Mouse (Mus musculus): Measurements from ENCODE around the gene Slco3a1. TPM values are rescaled to one million over a fixed set of nuclear protein-coding genes. Genes with fewer than 3 reads are reported as not detected.
"Not testable (repeated sequence)": the region's sequence is repeated elsewhere in the genome, so short reads cannot be mapped to it uniquely, and the experiment has no call there.

Gene Slco3a1
- total RNA-seq, 2 experiments from 2014 or later: 47.3 to 54.6 TPM

DNA sequence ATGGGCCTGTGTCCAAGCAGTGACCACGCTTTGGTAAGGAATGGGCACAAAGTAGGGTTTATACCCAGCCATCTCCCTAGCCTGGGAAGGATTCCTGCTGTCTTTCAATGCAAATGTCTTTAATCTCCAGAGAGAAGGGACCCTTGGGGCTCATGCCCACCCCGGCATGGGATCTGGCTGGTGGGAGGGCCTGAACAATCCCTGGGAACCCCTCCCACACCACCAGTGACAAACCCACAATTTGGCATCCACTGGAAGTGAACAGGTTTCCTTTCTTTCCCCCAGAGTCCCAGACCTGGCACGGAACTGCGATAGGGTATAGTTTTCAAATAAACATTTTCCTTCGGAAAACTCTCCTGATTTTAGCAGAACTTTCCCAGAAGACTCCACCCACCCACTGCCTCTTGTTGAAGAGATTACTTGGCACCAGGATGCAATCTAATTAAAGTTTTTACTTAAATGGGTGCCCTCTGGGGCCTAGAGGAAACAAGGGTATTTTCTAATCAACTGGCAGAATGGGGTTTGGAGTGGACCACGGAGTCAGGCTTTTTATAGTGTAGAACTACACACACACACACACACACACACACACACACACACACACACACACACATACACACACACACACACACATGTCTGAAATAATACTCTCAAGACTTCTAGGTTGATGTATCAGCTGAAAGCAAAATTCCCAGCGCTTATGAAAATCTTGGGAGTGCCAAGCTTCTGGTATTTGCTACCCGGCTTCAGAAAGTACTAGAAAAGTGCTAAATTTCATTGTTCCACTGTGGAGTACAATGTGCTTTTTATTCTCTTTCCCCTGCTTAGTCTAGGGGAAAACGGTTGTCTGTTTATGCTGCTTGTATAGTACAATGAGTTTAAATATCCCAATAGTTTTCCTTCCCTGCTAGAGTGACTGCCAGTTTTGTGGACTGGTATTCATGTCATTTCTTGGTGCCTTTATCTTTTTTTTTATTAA, 140.6 kb downstream of the Slco3a1 start:
- intact Hi-C loops (cut with DNase I): no loop called here

DNA sequence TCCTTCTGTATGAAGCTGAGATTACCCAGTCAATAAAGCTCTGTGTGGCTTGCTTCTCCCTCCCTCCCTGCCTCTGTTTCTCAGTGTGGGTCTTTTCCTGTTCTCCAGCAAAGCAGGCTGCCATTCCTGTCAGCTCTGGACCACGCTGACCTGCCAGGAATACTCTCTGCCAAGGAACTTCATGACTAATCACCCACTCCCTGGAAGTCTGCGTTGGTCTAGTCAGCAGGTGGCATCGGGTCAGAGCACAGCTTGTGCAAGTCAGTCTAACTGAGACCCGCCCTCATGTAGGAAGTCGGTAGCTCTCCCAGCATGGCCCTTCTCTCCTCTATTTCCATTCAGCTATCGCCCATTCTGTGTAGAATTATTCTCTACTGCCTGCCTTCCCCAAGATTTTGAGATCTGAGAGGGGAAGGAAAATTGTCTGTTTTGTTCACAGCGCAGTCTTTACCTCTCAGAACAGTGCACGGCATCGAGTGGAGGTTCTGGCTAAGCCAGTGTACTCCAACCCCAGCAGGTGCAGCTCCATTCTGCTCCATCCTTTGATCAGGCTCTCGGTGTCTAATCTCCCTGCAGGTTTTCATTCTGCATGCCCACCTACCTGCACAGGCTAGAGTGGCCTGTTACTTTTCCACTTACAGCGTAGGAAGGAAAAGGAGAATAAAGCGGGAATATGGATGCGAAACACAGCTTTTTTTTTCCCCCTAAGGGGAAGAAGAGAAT, 145.8 kb downstream of the Slco3a1 start:
- intact Hi-C loops (cut with DNase I): no loop called here
- no peak for DNase-seq (ENCODE audit: low spot score in 2 of 2)

More for the DNA sequence above, 140.6 kb downstream of the Slco3a1 start:
- DNase-seq (ENCODE audit: low spot score in 2 of 2): no peak

DNA sequence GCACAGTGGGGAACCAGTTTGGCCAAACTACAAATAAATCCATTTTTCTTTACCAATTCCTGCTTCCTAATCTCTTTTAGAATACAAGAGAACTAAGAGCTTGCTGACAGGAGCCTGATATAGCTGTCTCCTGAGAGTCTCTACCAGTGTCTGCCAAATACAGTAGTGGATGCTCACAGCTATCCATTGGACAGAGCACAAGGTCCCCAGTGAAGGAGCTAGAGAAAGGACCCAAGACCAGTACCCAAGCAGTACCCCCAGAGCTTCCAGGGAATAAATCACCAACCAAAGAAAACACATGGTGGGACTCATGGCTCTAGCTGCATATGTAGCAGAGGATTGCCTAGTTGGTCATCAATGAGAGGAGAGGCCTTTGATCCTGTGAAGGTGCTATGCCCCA, 146.7 kb downstream of the Slco3a1 start:
- DNase-seq (ENCODE audit: low spot score in 2 of 2); intact Hi-C loops (cut with DNase I): not testable (repeated sequence)

DNA sequence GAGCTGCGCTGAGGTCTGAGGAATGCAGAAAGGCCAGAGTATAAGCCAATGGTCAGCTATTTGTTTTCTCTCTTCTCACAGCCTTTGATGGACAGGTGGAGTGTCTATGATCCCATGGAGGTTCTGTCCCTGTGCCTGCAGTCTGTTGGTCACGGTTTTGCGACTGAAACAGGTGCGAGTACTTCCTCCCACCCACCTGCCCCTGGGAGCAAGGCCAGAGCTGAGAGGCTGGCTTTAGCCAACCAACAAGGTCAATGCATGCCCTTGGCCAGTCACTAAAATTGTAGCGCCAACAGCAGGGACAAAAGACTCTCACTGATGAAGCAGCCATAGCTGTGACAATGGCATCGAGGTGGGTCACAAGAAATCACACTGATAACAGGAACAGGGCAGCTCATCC, 154.9 kb downstream of the Slco3a1 start:
- intact Hi-C loops (cut with DNase I): no loop called here
- no peak for DNase-seq (ENCODE audit: low spot score in 2 of 2)

DNA sequence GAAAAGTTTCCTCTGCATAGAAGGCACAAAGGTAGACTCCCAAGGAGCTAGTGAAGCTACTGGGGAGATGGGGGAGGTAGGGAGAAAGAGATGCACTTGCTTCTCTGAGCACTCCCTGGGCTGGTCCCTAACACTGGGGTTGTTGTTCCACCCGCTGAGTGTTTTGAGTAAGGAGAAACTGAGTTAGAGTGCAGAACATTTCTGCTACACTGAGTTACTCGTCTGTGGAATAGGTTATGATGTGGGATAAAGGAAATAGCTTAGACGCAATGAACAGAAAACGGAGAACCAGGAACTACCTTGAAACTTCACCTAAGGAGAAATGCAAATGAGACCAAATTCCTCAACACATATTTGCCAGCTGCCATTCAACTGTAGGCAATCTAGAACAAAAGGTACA, 155.4 kb downstream of the Slco3a1 start:
- DNase-seq (ENCODE audit: low spot score in 2 of 2): no peak
- intact Hi-C loops (cut with DNase I): no loop called here

DNA sequence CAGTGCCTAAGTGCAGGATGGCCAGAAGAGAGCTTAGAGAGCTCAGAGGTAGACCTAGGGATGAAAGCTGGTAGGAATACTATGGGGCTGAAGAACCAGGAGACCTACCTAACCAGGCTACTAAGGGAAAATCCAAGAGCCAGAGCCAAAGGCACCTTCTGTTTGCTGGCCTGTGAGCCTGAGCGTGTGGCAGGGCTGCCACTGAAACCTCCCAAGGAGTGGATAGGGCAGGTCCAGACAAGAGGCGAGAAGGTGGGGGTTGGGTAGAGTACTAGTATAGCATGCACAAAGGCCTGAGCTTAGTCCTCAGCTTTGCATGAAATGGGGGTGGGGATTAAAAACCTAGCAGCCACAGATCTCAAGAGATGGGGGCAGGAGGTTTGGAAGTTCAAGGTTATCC, 156.3 kb downstream of the Slco3a1 start:
- DNase-seq (ENCODE audit: low spot score in 2 of 2): no peak
- intact Hi-C loops (cut with DNase I): no loop called here

DNA sequence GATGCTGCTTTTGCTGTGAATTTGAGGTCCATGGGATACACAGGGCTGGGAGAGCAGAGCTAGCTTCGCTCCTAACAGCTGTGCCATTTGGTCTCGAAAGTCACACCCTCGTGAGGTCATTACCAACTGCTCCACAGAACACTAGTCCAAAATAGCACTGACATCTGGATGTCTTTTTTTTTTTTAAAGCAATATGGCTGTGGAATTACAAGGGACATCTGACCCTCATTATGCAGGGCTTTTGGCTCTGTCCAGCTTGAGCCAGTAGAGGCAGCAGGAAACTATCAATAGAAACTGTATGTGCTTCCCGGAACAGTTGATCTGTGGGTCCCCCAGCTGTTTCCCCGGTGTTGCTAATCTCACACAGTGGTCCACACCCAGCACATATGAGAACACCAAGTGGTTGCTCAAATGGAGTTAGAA, 163.1 kb downstream of the Slco3a1 start:
- intact Hi-C loops (cut with DNase I): no loop called here
- DNase-seq (ENCODE audit: low spot score in 2 of 2): no peak

DNA sequence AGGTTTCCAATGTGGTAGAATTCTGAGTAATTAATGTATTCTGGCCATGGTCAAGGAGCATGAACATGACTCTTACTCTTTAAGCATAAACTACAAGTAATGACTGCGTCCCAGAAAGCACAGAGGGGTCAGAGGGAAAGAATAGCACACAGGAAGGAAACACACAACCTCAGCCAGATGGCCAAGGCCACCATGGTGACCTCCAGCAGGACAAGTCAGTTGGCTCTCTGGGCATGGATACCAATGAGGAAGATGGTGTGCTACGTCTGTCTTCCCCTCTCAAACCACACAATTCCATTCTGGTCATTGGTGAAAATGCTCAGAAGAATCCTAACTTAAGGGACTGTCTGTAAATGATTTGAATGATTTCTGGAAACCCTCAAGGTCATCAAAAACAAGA, 165.0 kb downstream of the Slco3a1 start:
- DNase-seq (ENCODE audit: low spot score in 2 of 2): no peak
- intact Hi-C loops (cut with DNase I): no loop called here

DNA sequence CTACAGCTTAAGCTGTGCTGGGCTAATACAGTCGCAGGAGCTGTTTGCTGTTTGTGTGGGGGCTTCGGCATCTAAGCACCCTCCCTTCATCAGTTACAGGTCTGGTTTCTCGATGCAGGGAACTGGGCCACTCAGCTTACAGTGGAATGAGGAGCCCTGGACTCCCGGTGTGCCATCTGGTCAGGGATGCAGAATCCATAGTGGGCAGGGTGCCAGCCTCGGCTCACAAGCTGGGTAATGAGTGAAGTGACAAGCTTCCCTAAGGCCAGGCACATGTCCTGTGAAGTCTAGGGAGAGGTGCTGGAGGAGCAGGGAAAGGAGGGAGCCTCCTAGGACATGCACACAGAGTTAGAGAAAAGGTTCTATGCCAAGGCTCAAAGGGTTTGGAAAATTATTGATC, 168.3 kb downstream of the Slco3a1 start:
- intact Hi-C loops (cut with DNase I): no loop called here
- DNase-seq (ENCODE audit: low spot score in 2 of 2): no peak

DNA sequence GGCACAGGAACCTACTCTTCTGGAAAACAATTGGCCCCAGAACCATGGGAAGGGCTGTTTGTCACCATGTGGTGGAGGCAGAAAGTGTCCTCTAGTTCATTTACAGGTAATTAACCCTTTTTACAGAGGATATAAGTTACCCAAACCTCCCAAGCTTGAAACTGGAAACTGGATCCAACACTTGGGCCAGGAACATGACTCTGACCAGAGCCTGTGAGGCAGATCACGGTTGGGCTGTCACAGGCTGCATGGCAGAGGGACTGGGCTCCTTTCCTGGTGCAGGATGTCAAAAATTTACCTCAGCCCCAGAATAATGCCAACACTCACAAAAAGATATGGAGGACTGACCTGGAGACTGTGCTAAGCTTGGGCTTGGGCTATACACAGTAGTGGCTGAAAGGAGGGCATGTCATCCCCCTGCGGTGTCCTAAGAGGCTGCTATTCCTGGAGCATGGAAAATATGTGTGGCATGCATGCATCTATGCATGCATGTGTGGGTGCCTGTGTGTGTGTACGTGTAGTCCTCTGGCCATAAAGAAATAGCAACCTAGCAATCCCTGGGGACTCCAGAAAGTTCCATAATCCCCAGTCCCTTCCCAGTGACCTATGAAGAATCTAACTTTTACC, 171.4 kb downstream of the Slco3a1 start:
- intact Hi-C loops (cut with DNase I): no loop called here
- DNase-seq (ENCODE audit: low spot score in 2 of 2): no peak

DNA sequence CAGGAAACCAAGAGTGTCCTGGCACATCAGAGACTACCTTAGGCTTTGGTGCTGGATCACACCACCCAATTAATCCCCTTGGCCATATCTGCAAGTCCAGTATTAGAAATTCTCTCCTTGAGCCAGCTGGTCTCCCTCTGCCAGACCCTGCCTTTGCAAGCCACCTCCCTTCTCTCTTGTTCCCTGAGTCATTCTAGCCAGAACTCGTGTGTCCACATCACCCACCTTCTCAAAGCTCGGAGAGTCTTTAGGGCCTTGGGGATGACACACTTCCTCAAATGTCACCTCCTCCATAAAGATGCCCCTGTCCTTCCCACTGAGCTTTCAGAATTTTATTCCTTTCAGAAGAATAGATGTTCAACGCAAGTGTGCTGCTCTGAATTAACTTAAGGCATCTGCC, 172.3 kb downstream of the Slco3a1 start:
- intact Hi-C loops (cut with DNase I): no loop called here
- no peak for DNase-seq (ENCODE audit: low spot score in 2 of 2)

DNA sequence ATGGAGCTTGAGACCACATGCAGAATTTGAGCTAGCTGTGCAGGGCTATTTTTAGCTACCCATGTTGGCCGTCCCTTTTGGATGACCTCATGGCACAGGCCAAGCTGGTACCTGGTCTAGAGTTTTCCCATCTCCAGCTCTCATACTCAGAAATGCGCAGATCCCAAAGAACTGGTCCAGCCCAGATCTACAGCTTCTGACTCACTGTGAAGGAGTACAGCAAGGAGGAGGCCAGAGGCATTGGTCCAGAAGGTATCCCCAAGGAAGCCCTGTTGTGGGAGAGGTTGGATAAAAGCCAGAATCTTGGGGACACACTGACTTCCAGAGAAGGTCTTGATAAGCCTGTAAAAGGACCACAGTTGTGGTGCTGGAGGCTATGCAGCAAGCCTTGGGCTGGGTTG, 172.7 kb downstream of the Slco3a1 start:
- no peak for DNase-seq (ENCODE audit: low spot score in 2 of 2)
- intact Hi-C loops (cut with DNase I): no loop called here

DNA sequence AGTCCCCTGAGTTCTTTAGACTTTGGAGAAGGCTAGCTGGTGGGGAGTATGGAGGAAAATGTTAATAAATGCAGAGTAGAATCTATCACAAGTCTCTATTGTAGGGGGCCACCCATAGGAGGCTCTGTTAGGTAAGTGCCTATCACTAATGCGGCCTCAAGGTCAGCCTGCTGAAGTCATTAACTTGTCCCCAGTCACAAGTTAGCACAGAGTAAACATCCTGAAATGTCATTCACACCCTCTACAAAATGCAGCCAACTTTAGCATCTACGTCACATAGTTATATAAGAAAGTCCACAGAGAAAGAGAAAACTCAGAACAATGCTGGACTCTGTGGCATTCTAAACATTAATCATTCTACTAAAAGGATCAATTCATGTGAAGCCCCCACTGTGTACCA, 173.5 kb downstream of the Slco3a1 start:
- intact Hi-C loops (cut with DNase I): no loop called here
- no peak for DNase-seq (ENCODE audit: low spot score in 2 of 2)

DNA sequence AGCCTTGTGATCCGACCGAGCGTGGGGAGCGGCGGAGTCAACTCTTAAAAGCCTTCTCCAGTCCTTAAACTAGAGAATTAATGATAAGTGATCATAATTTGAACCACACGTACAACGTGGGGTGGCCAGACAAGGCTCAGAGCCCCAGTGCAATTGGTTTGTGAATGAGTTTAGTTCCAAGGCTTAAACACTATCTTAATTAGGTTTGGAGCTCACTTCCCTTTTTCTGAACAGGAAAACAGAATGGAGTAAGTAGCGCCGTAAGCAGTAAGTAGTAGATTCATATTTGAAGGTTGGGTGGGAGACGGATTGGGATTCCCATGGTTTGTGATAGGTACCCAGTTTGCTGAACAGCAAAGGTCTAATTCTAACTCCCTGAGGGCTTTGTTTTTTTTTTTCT, 176.7 kb downstream of the Slco3a1 start:
- intact Hi-C loops (cut with DNase I): loop anchor here (10.0 kb wide), 1 partner anchor 347 kb away; no protein-coding TSS in a partner anchor

DNA sequence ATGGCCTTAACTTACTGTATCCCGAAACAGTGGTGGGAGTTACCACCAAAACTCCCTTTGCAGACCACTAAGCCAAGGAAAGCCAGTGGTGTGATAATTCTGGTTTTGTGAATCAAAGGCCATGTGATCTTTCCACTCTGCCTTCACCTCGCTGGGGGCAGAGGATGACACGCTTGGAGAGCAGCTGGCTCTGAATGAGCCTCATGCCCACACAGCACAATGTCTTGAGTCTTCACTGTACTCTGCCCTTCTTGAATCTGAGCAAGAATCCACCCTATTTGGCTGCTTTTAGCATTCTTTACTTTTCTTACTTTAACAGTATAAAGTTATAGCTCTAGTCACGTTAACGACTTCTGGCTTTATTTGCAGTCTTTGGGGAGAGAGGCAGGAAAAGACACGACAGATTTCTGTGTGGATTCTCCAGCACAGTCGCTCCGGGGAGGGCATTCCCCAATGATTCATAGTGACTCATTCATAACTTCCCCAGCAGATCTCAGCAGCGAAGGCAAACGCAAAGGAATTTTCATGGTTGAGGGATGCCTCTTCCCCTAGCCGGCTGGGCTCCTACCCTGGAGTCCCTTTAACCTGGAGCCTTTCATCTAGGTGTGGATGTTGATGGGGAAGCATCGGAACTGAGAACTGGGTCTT, 178.1 kb downstream of the Slco3a1 start:
- DNase-seq (ENCODE audit: low spot score in 2 of 2): peak; percentile 55 to 63
- intact Hi-C loops (cut with DNase I): loop anchor here (10.0 kb wide), 1 partner anchor 348 kb away; no protein-coding TSS in a partner anchor

More for the DNA sequence above, 176.7 kb downstream of the Slco3a1 start:
- no peak for DNase-seq (ENCODE audit: low spot score in 2 of 2)

DNA sequence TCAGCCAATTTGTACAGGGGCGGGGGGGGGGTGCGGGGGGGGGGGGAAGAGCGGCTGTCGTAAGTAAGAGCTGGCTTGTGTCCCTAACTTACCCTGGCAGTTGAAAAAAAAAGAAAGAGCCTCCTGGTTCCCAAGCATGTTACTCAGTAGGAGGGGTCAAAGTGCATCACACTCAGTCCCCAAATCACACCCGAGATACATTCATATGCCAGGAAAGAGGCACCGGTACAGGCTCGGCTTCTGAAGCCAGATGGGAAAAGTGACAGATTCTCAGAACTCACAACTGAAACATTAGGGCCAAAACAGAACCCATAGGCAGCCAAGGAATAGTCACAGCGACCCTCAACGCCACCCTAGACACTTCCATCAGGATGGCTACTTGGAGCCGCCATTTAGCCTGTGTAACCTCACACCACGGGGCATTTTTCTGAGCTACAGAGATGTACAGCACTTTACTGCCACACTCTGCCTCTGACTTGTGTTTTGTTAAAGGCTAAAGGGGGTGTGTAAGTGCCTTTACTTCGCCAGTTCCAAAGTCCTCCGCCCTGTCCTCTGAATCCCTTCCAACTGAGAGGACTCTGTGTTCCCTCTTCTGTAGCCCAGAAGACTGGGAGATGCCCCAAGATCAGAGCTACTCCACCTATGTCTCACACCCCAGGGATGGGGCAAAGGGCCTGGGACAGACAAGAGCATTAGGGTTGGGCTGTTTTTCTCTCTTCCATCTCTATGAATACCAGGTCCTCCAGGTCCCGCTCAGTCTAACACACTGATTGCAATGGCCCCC, 179.2 kb downstream of the Slco3a1 start:
- intact Hi-C loops (cut with DNase I): loop anchor here (10.0 kb wide), 1 partner anchor 349 kb away; no protein-coding TSS in a partner anchor
- no peak for DNase-seq (ENCODE audit: low spot score in 2 of 2)

DNA sequence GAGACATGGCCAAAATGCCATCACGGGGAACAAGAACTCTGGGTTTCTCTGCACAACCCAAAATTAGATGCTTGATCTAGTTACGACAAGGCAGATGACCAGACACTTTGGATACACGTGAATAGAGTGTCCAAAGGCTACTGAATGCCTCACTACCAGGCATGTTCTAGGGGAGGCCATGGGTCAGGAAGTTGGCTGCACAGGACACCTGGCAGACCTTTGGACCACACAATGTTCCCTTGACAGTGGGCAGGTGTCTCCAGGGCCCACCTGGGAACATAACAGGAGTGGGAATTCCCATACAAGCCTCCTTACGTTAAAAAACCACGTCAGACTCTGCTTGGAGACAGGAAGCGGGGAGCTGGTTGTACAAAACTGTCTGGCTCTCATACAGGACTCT, 181.5 kb downstream of the Slco3a1 start:
- intact Hi-C loops (cut with DNase I): loop anchor here (10.0 kb wide), 1 partner anchor 352 kb away; no protein-coding TSS in a partner anchor
- no peak for DNase-seq (ENCODE audit: low spot score in 2 of 2)

DNA sequence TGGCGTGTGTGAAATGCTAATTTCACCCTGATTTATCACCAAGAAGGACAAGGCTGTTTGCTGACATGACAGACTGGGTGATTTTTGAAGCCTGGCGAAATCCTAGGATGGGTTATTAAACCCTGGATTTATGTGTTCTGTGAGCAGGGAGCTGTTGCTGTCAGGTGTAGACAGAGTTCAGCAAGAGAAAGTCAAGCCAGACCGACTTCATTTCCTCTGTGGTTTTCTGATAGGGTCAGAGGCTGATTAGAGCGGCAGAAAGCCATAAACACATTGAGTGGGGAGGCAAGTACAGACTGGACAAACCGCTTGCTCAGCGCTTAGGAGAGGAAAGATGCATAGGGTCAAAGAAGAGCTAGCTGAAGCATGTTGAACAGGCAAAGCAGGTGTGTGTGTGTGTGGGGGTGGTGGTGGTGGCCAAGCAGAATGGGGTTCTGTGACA, 182.4 kb downstream of the Slco3a1 start:
- intact Hi-C loops (cut with DNase I): loop anchor here (10.0 kb wide), 1 partner anchor 353 kb away; no protein-coding TSS in a partner anchor

More for the DNA sequence above, 182.4 kb downstream of the Slco3a1 start:
- DNase-seq (ENCODE audit: low spot score in 2 of 2): no peak
